Mouse (Mus musculus) forelimb bud, embryonic 11.5 days (tissue): ENCODE measurements around the gene Hmgb3.

Experiments used
- DNase-seq: peaks from one replicate; pipeline ENCODE4 v3.0.0-alpha.2; 2012; ENCODE audit warnings: low read depth, low spot score

Hmgb3 gene

GRCm38 (mm10) chrX:71589181-71589580 lies 33.5 kb downstream of the Hmgb3 start:
- no peak for DNase-seq

- DNase-seq, result peak; percentile 35
Measured at GRCm38 (mm10) chrX:71601052-71601611, 45.4 kb downstream of the Hmgb3 start.
